Mouse (Mus musculus) heart, postnatal 14 days (tissue): ENCODE data around the gene Olfr1510. TPM values are rescaled to one million over a fixed set of nuclear protein-coding genes. Genes with fewer than 3 reads are reported as not detected.
"Not testable (repeated sequence)": the region's sequence is repeated elsewhere in the genome, so short reads cannot be mapped to it uniquely, and the experiment has no call there.

Experiments used
- DNase-seq, 2 experiments: peaks; one replicate each; pipeline ENCODE4 v3.0.0; 2021 to 2022
- intact Hi-C: fragments of 180-260 bp; cut with DNase I; formaldehyde crosslinking; loops from one replicate; pipeline ENCODE4 v1.15.1; 2025
- long read RNA-seq, 2 experiments: library from polyadenylated mRNA; stranded (forward); transcript quantifications; one replicate each; pipeline ENCODE4 v2.0.0; 2021
- total RNA-seq, 2 experiments: library from RNA; stranded (reverse); gene quantifications; 2 replicates each; pipeline ENCODE4 v1.2.3; 2021

Olfr1510 gene
- total RNA-seq, result not detected
- long read RNA-seq, experiment 1, result 0 reads
- long read RNA-seq, experiment 2, result 0 reads

- no peak for DNase-seq
- intact Hi-C loops, result no loop called here
These were observed at the start of gene Olfr1510 for GRCm38 (mm10) chr14:52414273-52414672. Gene Olfr1510, minus strand, starts transcription at chr14:52414373.

DNA sequence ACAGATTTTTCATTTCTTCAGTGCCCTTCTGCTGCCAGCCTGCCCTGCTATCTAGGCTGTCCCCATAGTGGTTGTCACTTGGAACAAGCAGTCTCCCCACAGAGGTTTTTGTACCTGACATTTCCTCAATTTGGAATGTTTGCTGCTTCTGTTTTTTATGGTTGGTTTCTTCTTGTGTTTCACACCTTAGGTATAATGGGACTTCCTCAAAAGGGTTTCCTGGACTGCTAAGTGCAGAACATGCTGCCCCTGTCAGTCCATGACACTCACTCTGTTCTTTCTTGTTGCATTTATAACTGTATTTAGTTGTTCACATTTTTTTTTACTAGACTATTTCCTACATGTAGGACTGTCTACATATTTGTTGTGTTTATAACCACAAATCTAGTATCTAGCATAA is 47.8 kb upstream of the Olfr1510 start:
- DNase-seq, result no peak
- intact Hi-C loops, result no loop called here

- no peak for DNase-seq
- intact Hi-C loops, result no loop called here
These were observed 37.0 kb upstream of the Olfr1510 start for GRCm38 (mm10) chr14:52451138-52451537.

GRCm38 (mm10) chr14:52442690-52443089 is 28.5 kb upstream of the Olfr1510 start, which contains the start of gene Olfr1509:
Gene Olfr1509, plus strand, starts transcription at chr14:52442990.
- intact Hi-C loops, result no loop called here
- no peak for DNase-seq

- intact Hi-C loops, result no loop called here
- no peak for DNase-seq
These were observed 13.5 kb upstream of the Olfr1510 start for GRCm38 (mm10) chr14:52427686-52428085.

DNA sequence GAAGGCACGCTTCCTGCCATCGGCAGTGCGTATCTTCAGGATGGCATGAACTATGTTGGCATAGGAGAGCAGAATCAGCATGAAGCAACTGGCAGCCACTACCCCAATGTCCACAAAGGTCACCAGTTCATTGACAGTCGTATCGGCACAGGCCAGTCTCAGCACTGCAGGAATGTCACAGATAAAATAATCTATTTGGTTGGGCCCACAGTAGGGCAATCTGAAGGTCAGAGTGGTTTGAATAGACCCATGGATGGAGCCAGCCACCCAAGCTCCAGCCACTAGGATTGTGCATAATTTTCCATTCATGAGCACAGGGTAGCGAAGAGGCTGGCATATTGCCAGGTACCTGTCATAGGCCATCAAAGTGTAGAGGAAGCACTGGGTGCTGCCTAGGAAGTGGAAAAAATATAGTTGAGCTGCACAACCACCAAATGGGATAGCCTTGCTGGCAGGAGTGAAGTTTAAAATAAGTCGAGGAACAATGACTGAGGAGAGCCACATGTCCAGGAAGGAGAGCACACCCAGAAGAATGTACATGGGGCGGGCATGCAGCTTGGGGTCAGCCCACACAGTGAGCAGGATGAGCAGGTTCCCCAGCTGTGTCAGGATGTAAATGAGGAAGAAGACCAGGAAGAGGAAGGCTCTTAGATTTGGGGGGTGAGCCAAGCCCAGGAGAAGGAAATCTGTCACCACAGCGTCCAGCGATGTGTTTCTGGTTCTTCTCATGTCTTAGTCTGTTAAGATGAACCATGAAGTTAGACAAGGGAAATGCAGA is 3.8 kb downstream of the Olfr1510 start:
- intact Hi-C loops, DNase-seq: not testable (repeated sequence)

DNA sequence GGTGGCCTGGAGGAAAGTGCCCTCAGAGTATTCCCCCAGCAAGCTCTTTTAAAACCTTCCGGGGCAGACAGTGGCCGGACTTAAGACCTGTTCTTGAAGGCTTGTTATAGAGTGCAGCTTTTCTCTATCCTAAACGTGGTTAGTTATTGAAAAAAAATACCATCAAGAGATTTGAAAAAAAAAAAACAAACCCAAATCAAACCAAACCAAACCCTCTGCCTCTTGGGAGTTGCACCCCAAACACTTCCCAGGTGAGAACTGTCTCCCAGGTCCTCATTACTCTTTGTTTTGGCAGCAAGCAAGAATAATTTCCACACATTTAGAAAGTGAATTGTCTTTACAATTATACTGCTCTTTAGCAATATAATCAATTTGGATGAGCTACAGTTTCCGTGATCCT is 16.9 kb downstream of the Olfr1510 start, which contains the start of gene Olfr1511:
Gene Olfr1511 (minus strand): TSS at position 101 of the 400 bp plus-strand sequence.
- no peak for DNase-seq
- intact Hi-C loops, result no loop called here

GRCm38 (mm10) chr14:52390084-52390848 is 23.9 kb downstream of the Olfr1510 start:
- DNase-seq, intact Hi-C loops: not testable (repeated sequence)

DNA sequence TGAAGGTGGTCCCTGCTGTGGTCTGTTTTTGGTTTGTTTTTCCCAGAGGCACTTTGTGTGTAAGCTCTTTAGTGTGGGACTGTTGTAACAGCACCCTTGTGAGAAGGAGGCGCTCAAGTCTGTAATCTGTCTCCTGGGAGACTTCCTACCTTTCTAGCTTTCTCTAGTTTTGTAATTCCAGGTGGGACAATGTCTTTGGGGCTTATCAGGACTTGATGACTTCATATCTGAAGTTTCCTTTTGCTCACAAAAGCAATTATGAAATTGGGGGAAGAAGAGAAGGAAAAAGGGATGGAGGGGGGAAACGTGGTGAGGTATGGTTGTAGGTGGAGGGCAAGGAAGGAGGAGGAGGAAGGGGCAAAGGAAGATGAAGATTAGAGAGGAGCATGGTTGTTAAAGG is 35.1 kb downstream of the Olfr1510 start, which contains the start of gene Olfr1512:
Gene Olfr1512 (minus strand): TSS at position 101 of the 400 bp plus-strand sequence.
- intact Hi-C loops, result no loop called here
- DNase-seq, result no peak

- intact Hi-C loops, result no loop called here
- no peak for DNase-seq
These were observed 45.4 kb downstream of the Olfr1510 start for GRCm38 (mm10) chr14:52368741-52369140.

Other genes starting within 250 kb of the Olfr1510 start
- 10 to 100 TPM; 25.9 to 26.7 TPM for gene Supt16, start 217.0 kb downstream of the Olfr1510 start, total RNA-seq
- 10 to 100 TPM; 50.1 to 51.9 TPM for gene Chd8, start 156.6 kb downstream of the Olfr1510 start, total RNA-seq
- 10 to 100 TPM; 35.5 to 36.7 TPM for gene Tox4, start 135.2 kb downstream of the Olfr1510 start, total RNA-seq
- 1 to 10 TPM; 5.5 to 7.1 TPM for gene Rab2b, start 134.8 kb downstream of the Olfr1510 start, total RNA-seq
- gene Mettl3, start 109.2 kb downstream of the Olfr1510 start, total RNA-seq, result 10 to 100 TPM; 19.1 to 19.5 TPM
- gene Sall2, start 85.6 kb downstream of the Olfr1510 start, total RNA-seq, result 1 to 10 TPM; 2.2 to 2.9 TPM
- not detected for gene Olfr1513, start 58.0 kb downstream of the Olfr1510 start, total RNA-seq
- not detected for gene Olfr1512, start 35.2 kb downstream of the Olfr1510 start, total RNA-seq
- gene Olfr1511, start 17.0 kb downstream of the Olfr1510 start, total RNA-seq, result not detected
- not detected for gene Olfr1509, start 28.6 kb upstream of the Olfr1510 start, total RNA-seq
- gene Olfr1508, start 53.1 kb upstream of the Olfr1510 start, total RNA-seq, result not detected
- gene Olfr1507, start 81.4 kb upstream of the Olfr1510 start, total RNA-seq, result not detected